Mouse (Mus musculus): ENCODE data around the gene H2-Ab1.
A peak's percentile ranks its signal among the peaks of the same experiment; 100 is the strongest.

GRCm38 (mm10) chr17:34285848-34286247 is 28.4 kb downstream of the H2-Ab1 start:
- TF ChIP-seq EP300 (IDR thresholded peaks at IDR 0.05) (no peak), CTCF (IDR thresholded peaks at IDR 0.05) (peak; percentile 67)
